Mouse (Mus musculus): ENCODE results near the gene Rtn2. TPM values are rescaled to one million over a fixed set of nuclear protein-coding genes. Genes with fewer than 3 reads are reported as not detected.

Gene Rtn2
- polyA plus RNA-seq, 1 experiment from 2014 or later: 4.0 TPM

- H3K36me3 ChIP-seq: no peaks in the 10 kb centered on the region
- no peak for ATAC-seq (ENCODE audit: low read depth)
- no peak overlapping the region for H3K9ac ChIP-seq
- H3K4me2 ChIP-seq: no peak overlapping the region
- no peaks in the 10 kb centered on the region for H3K9me3 ChIP-seq (replicated peaks)
- H3K4me1 ChIP-seq (replicated peaks): peaks cover 28% of the 10 kb centered on the region
- 74% methylated on average over 12 of the region's 12 CpGs for WGBS (ENCODE audit: insufficient replicate concordance)
- H3K27me3 ChIP-seq: peaks cover 68% of the 10 kb centered on the region
- no peak for DNase-seq
- no peak overlapping the region for H3K27ac ChIP-seq
- no peak overlapping the region for H3K4me3 ChIP-seq (replicated peaks)
These were observed 20.6 kb downstream of the Rtn2 start for GRCm38 (mm10) chr7:19303046-19303305.

- Histone ChIP-seq H3K4me2 (peak overlapping the region; percentile 41), H3K9ac (no peak overlapping the region), H3K27me3 (peaks cover 73% of the 10 kb centered on the region), H3K4me3 (replicated peaks) (no peak overlapping the region), H3K27ac (no peak overlapping the region), H3K36me3 (no peaks in the 10 kb centered on the region), H3K4me1 (replicated peaks) (peaks cover 35% of the 10 kb centered on the region), H3K9me3 (replicated peaks) (no peaks in the 10 kb centered on the region)
- ATAC-seq (ENCODE audit: low read depth) (no peak), DNase-seq (peak; percentile 60)
- 2% methylated on average over 16 of the region's 16 CpGs for WGBS (ENCODE audit: insufficient replicate concordance)
These were observed 21.3 kb downstream of the Rtn2 start for GRCm38 (mm10) chr7:19303770-19304169.

- Histone ChIP-seq H3K4me2 (peak overlapping the region; percentile 41), H3K4me1 (replicated peaks) (peaks cover 45% of the 10 kb centered on the region), H3K27ac (no peak overlapping the region), H3K4me3 (replicated peaks) (peak overlapping the region; percentile 38), H3K9ac (no peak overlapping the region), H3K27me3 (peaks cover 81% of the 10 kb centered on the region), H3K9me3 (replicated peaks) (no peaks in the 10 kb centered on the region), H3K36me3 (no peaks in the 10 kb centered on the region)
- no peak for DNase-seq
- no peak for ATAC-seq (ENCODE audit: low read depth)
- 4% methylated on average over 48 of the region's 48 CpGs for WGBS (ENCODE audit: insufficient replicate concordance)
These were observed 22.3 kb downstream of the Rtn2 start for GRCm38 (mm10) chr7:19304501-19305412.

- DNase-seq: no peak
- Histone ChIP-seq H3K9ac (no peak overlapping the region), H3K36me3 (no peaks in the 10 kb centered on the region), H3K4me1 (replicated peaks) (peaks cover 48% of the 10 kb centered on the region), H3K27ac (no peak overlapping the region), H3K27me3 (peaks cover 81% of the 10 kb centered on the region), H3K9me3 (replicated peaks) (no peaks in the 10 kb centered on the region), H3K4me3 (replicated peaks) (no peak overlapping the region), H3K4me2 (no peak overlapping the region)
- 8% methylated on average over 6 of the region's 6 CpGs for WGBS (ENCODE audit: insufficient replicate concordance)
- ATAC-seq (ENCODE audit: low read depth): no peak
These were observed 22.9 kb downstream of the Rtn2 start for GRCm38 (mm10) chr7:19305413-19305735.

- H3K4me1 ChIP-seq (replicated peaks): peaks cover 51% of the 10 kb centered on the region
- ATAC-seq (ENCODE audit: low read depth): no peak
- no peak overlapping the region for H3K4me3 ChIP-seq (replicated peaks)
- H3K9me3 ChIP-seq (replicated peaks): no peaks in the 10 kb centered on the region
- peaks cover 81% of the 10 kb centered on the region for H3K27me3 ChIP-seq
- no peaks in the 10 kb centered on the region for H3K36me3 ChIP-seq
- 45% methylated on average over 16 of the region's 16 CpGs for whole genome bisulfite sequencing (ENCODE audit: insufficient replicate concordance)
- no peak overlapping the region for H3K4me2 ChIP-seq
- no peak overlapping the region for H3K9ac ChIP-seq
- no peak overlapping the region for H3K27ac ChIP-seq
- no peak for DNase-seq
These were observed 23.7 kb downstream of the Rtn2 start for GRCm38 (mm10) chr7:19305796-19306765.

- Histone ChIP-seq H3K4me3 (replicated peaks) (no peak overlapping the region), H3K4me1 (replicated peaks) (peaks cover 45% of the 10 kb centered on the region), H3K9me3 (replicated peaks) (no peaks in the 10 kb centered on the region), H3K4me2 (peak overlapping the region; percentile 99), H3K27ac (no peak overlapping the region), H3K27me3 (peaks cover 80% of the 10 kb centered on the region), H3K36me3 (no peaks in the 10 kb centered on the region), H3K9ac (no peak overlapping the region)
- DNase-seq: no peak
- ATAC-seq (ENCODE audit: low read depth): no peak
- WGBS (ENCODE audit: insufficient replicate concordance): 64% methylated on average over 25 of the region's 25 CpGs
These were observed 24.7 kb downstream of the Rtn2 start for GRCm38 (mm10) chr7:19306819-19307738.

- 4% methylated on average over 18 of the region's 18 CpGs for WGBS (ENCODE audit: insufficient replicate concordance)
- DNase-seq (peak; percentile 55), ATAC-seq (ENCODE audit: low read depth) (peak; percentile 19)
These were observed 25.5 kb downstream of the Rtn2 start for GRCm38 (mm10) chr7:19307739-19308453.

GRCm38 (mm10) chr7:19308454-19309277 is 26.2 kb downstream of the Rtn2 start:
- under 1% methylated on average over 58 of the region's 58 CpGs for WGBS (ENCODE audit: insufficient replicate concordance)

More at GRCm38 (mm10) chr7:19307739-19308453, 25.5 kb downstream of the Rtn2 start:
- peak overlapping the region; percentile 50 for H3K9ac ChIP-seq
- peak overlapping the region; percentile 68 for H3K4me3 ChIP-seq (replicated peaks)
- peaks cover 78% of the 10 kb centered on the region for H3K27me3 ChIP-seq
- no peak overlapping the region for H3K27ac ChIP-seq
- no peaks in the 10 kb centered on the region for H3K9me3 ChIP-seq (replicated peaks)
- peaks cover 45% of the 10 kb centered on the region for H3K4me1 ChIP-seq (replicated peaks)
- peak overlapping the region; percentile 99 for H3K4me2 ChIP-seq
- H3K36me3 ChIP-seq: no peaks in the 10 kb centered on the region

GRCm38 (mm10) chr7:19309278-19309883 is 27.0 kb downstream of the Rtn2 start:
- H3K36me3 ChIP-seq: no peaks in the 10 kb centered on the region
- no peak for DNase-seq
- H3K9me3 ChIP-seq (replicated peaks): no peaks in the 10 kb centered on the region
- peak overlapping the region; percentile 68 for H3K4me3 ChIP-seq (replicated peaks)
- WGBS (ENCODE audit: insufficient replicate concordance): under 1% methylated on average over 48 of the region's 48 CpGs
- peaks cover 36% of the 10 kb centered on the region for H3K4me1 ChIP-seq (replicated peaks)
- no peak overlapping the region for H3K27ac ChIP-seq
- H3K27me3 ChIP-seq: peaks cover 76% of the 10 kb centered on the region
- ATAC-seq (ENCODE audit: low read depth): no peak
- peak overlapping the region; percentile 99 for H3K4me2 ChIP-seq
- H3K9ac ChIP-seq: peak overlapping the region; percentile 69

More at GRCm38 (mm10) chr7:19308454-19309277, 26.2 kb downstream of the Rtn2 start:
- peak overlapping the region; percentile 69 for H3K9ac ChIP-seq
- ATAC-seq (ENCODE audit: low read depth): peak; percentile 83
- H3K27me3 ChIP-seq: peaks cover 78% of the 10 kb centered on the region
- H3K4me2 ChIP-seq: peak overlapping the region; percentile 99
- H3K4me3 ChIP-seq (replicated peaks): peak overlapping the region; percentile 68
- no peaks in the 10 kb centered on the region for H3K36me3 ChIP-seq
- H3K27ac ChIP-seq: no peak overlapping the region
- peak; percentile 90 for DNase-seq
- H3K9me3 ChIP-seq (replicated peaks): no peaks in the 10 kb centered on the region
- H3K4me1 ChIP-seq (replicated peaks): peaks cover 43% of the 10 kb centered on the region
